Mouse (Mus musculus): ENCODE results near the gene Snapc3.

- TF ChIP-seq CTCF (IDR thresholded peaks at IDR 0.05; ENCODE audit: low read depth) (no peak), EP300 (IDR thresholded peaks at IDR 0.05; ENCODE audit: low read depth) (no peak)
Measured at GRCm38 (mm10) chr4:83501037-83501430, 83.5 kb downstream of the Snapc3 start.

All from heart, postnatal 0 days (tissue).